Mouse (Mus musculus): ENCODE measurements around the gene Ccnd2. TPM values are rescaled to one million over a fixed set of nuclear protein-coding genes. Genes with fewer than 3 reads are reported as not detected.

Gene Ccnd2
- polyA plus RNA-seq, 1 experiment from 2014 or later: 684 TPM

DNA sequence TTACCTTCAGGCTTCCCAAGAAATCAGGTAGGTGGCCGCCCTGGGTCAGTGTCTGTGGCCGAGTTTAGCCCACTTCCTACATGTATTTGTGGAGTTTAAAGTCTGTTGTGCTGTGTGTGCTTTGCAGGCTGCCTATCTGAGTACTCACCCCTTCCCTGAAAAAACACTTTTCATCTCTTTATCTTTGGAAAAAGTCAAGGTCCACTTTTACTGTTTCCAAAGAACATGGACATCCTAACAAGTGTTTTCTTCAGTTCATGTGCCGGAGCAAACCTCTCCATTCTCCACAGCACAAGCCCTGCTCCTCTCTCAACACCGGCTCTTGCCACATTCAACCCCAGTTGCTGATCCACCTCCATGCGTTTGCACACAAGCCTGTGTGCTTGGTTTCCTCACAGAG lies 29.0 kb downstream of the Ccnd2 start:
- Histone ChIP-seq H3K27ac (ENCODE audit: low read depth) (no peak overlapping the region), H3K36me3 (ENCODE audit: insufficient read depth) (peaks cover 19% of the 10 kb centered on the region), H3K9ac (no peak overlapping the region), H3K9me3 (ENCODE audit: low read depth, low read length) (no peaks in the 10 kb centered on the region), H3K4me1 (ENCODE audit: insufficient read depth) (no peaks in the 10 kb centered on the region), H3K4me2 (no peak overlapping the region), H3K27me3 (ENCODE audit: insufficient read depth, low read length) (no peaks in the 10 kb centered on the region), H3K4me3 (ENCODE audit: low read depth, low read length) (no peak overlapping the region)
- TF ChIP-seq CTCF (IDR thresholded peaks at IDR 0.05; ENCODE audit: low read depth): no peak
- 77% methylated on average over 5 of the region's 5 CpGs for WGBS
- ATAC-seq (ENCODE audit: insufficient read depth) (no peak), DNase-seq (no peak)

- ATAC-seq (ENCODE audit: insufficient read depth): peak; percentile 47; the same call in 1 of the 2 replicates
- Histone ChIP-seq H3K9ac (no peak overlapping the region), H3K36me3 (ENCODE audit: insufficient read depth) (peaks cover 12% of the 10 kb centered on the region), H3K27ac (ENCODE audit: low read depth) (no peak overlapping the region), H3K4me2 (no peak overlapping the region), H3K9me3 (ENCODE audit: low read depth, low read length) (no peaks in the 10 kb centered on the region), H3K27me3 (ENCODE audit: insufficient read depth, low read length) (no peaks in the 10 kb centered on the region), H3K4me3 (ENCODE audit: low read depth, low read length) (no peak overlapping the region), H3K4me1 (ENCODE audit: insufficient read depth) (no peaks in the 10 kb centered on the region)
- TF ChIP-seq CTCF (IDR thresholded peaks at IDR 0.05; ENCODE audit: low read depth): peak; percentile 77
- DNase-seq: peak; percentile 42
- WGBS: 75% methylated on average over 4 of the region's 4 CpGs
Observed at GRCm38 (mm10) chr6:127122221-127122806, 29.7 kb downstream of the Ccnd2 start.

DNA sequence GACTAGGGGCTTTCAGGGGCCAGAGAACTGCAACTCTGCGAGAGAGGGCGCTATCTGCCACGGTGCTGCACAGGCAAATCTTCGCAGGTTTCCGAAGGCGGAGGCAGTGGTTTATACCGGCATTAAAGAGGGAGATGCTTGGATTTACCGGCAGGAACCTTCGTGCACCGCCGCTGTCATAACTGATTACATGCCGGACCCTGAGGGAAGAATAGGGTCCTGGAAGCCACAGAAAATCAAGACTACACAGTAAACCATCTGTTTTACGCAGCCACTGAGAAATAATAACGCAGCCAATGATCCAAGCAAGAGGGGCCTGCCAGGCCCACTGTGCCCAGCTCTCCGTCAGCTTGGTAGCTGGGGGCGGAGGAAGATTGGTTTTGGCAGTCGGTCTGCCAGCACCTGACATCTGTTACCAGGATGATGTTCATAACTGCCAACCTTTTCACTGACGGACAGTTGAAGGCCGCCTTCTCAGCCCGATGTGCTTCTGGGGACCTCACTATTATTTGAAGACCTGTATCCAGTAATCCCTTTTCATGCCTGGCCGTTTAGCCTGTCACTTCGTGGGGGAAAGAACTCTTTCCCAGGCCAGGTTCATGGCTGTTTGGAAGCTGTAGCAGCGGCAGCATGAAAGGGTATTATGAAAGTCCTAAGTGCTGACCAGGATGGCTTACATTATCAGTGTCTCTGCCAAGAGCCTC lies 37.1 kb downstream of the Ccnd2 start:
- H3K9me3 ChIP-seq (ENCODE audit: low read depth, low read length): no peaks in the 10 kb centered on the region
- no peak overlapping the region for H3K9ac ChIP-seq
- no peaks in the 10 kb centered on the region for H3K27me3 ChIP-seq (ENCODE audit: insufficient read depth, low read length)
- ATAC-seq (ENCODE audit: insufficient read depth) (no peak), DNase-seq (no peak)
- H3K27ac ChIP-seq (ENCODE audit: low read depth): no peak overlapping the region
- H3K4me3 ChIP-seq (ENCODE audit: low read depth, low read length): no peak overlapping the region
- no peaks in the 10 kb centered on the region for H3K36me3 ChIP-seq (ENCODE audit: insufficient read depth)
- TF ChIP-seq CTCF (IDR thresholded peaks at IDR 0.05; ENCODE audit: low read depth): no peak
- 63% methylated on average over 23 of the region's 23 CpGs for WGBS
- no peaks in the 10 kb centered on the region for H3K4me1 ChIP-seq (ENCODE audit: insufficient read depth)
- H3K4me2 ChIP-seq: no peak overlapping the region

DNA sequence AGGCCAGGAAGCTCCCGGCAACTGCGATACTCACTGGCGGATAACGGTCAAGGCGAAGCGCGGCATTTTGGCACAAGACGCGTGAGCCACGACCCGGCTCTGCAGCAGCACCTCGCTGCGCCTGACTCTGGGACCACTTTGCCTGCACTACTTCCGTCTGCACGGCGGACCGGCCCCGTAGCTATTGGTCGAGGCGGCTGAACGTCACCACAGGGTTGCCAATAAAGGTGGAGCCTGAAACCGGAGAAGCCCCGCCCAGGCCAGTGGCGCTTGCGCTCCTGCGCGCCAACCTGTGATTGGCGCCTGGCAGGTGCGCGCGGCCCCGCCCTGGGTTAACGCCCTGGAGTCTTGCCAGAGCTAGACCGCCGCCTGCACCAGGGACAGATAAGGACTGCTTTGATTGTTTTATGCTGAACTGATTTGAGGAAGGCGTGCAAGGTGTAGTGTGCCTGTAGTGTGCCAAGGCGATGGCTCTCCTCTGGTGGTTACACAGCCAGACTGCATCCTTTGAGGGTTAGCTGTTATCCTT lies 42.5 kb downstream of the Ccnd2 start, which contains the start of gene Tigar:
Tigar (minus strand) TSS at position 156 of the 529 bp plus-strand sequence.
- H3K9me3 ChIP-seq (ENCODE audit: low read depth, low read length): no peaks in the 10 kb centered on the region
- peak within 1 kb of the TSS; percentile 89 for H3K4me2 ChIP-seq
- no peak within 1 kb of the TSS for H3K27ac ChIP-seq (ENCODE audit: low read depth)
- peak within 1 kb of the TSS; percentile 56 for H3K9ac ChIP-seq
- H3K27me3 ChIP-seq (ENCODE audit: insufficient read depth, low read length): no peaks in the 10 kb centered on the region
- under 1% methylated on average over 37 of the region's 37 CpGs for WGBS
- H3K4me1 ChIP-seq (ENCODE audit: insufficient read depth): peaks cover 6% of the 10 kb centered on the region; the same call in 1 of the 2 replicates
- H3K36me3 ChIP-seq (ENCODE audit: insufficient read depth): no peaks in the 10 kb centered on the region
- DNase-seq (peak; percentile 96), ATAC-seq (ENCODE audit: insufficient read depth) (peak; percentile 99)
- H3K4me3 ChIP-seq (ENCODE audit: low read depth, low read length): peak within 1 kb of the TSS; percentile 59
- no peak for TF ChIP-seq CTCF (IDR thresholded peaks at IDR 0.05; ENCODE audit: low read depth)

DNA sequence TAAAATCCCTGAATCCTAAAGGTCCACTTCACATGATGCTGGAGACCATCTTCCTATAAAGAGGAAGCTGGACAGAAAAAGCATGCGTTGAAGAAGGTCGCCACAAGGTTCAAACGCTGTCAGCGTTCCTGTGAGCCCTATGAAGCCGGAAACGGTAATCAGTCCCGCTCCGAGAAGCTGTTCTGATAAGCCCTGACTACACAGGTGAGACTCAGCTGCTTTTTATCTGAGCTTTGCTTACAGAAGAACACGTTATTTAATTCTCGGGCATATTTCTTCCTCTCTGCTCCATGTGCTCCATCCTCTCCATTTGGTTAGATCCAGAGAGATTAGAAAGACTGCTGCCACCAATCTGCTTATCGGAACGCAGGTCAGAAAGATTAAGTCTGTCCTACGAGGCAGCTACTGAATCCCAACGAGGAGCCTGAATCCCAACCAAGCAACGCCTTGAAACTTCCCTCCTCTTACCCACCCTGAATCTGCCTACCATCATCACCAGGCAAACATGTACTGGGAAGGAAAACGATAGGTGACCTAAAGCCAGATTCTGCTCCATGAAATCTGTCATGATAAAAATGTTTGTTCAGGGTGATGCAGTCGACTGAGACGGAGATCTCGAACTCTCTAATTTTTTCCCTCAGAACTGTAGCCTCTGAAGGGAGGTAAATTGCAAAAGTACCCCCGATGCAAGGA lies 43.5 kb downstream of the Ccnd2 start:
- TF ChIP-seq CTCF (IDR thresholded peaks at IDR 0.05; ENCODE audit: low read depth): no peak
- no peaks in the 10 kb centered on the region for H3K27me3 ChIP-seq (ENCODE audit: insufficient read depth, low read length)
- H3K36me3 ChIP-seq (ENCODE audit: insufficient read depth): no peaks in the 10 kb centered on the region
- H3K4me3 ChIP-seq (ENCODE audit: low read depth, low read length): peak overlapping the region; percentile 59
- DNase-seq (no peak), ATAC-seq (ENCODE audit: insufficient read depth) (no peak)
- H3K9ac ChIP-seq: peak overlapping the region; percentile 56
- WGBS: 17% methylated on average over 20 of the region's 20 CpGs
- no peak overlapping the region for H3K27ac ChIP-seq (ENCODE audit: low read depth)
- no peaks in the 10 kb centered on the region for H3K9me3 ChIP-seq (ENCODE audit: low read depth, low read length)
- H3K4me2 ChIP-seq: peak overlapping the region; percentile 89
- H3K4me1 ChIP-seq (ENCODE audit: insufficient read depth): peaks cover 6% of the 10 kb centered on the region; the same call in 1 of the 2 replicates

DNA sequence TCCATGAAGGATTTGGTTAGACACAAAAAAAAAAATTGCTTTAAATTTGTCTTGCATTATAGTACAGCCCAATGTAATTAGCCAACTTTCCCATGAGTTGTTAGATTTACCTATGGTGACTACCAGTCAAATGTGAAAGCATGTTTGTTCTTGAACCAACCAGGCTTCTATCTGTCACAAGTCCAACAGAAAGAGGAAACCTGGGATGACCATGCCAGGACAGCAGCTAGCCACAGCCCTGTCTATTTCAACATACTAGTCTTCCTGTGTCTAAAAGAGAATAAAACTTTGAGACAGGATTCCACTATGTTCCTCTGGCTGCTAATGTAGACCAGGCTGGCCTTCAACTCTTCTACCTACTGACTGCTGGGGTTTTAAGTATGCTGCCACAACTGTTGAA lies 44.6 kb downstream of the Ccnd2 start:
- no peak overlapping the region for H3K4me2 ChIP-seq
- no peaks in the 10 kb centered on the region for H3K9me3 ChIP-seq (ENCODE audit: low read depth, low read length)
- no peak overlapping the region for H3K9ac ChIP-seq
- H3K4me1 ChIP-seq (ENCODE audit: insufficient read depth): peaks cover 6% of the 10 kb centered on the region; the same call in 1 of the 2 replicates
- no peaks in the 10 kb centered on the region for H3K27me3 ChIP-seq (ENCODE audit: insufficient read depth, low read length)
- no peak overlapping the region for H3K27ac ChIP-seq (ENCODE audit: low read depth)
- DNase-seq (no peak), ATAC-seq (ENCODE audit: insufficient read depth) (no peak)
- no peaks in the 10 kb centered on the region for H3K36me3 ChIP-seq (ENCODE audit: insufficient read depth)
- no peak for TF ChIP-seq CTCF (IDR thresholded peaks at IDR 0.05; ENCODE audit: low read depth)
- no peak overlapping the region for H3K4me3 ChIP-seq (ENCODE audit: low read depth, low read length)

DNA sequence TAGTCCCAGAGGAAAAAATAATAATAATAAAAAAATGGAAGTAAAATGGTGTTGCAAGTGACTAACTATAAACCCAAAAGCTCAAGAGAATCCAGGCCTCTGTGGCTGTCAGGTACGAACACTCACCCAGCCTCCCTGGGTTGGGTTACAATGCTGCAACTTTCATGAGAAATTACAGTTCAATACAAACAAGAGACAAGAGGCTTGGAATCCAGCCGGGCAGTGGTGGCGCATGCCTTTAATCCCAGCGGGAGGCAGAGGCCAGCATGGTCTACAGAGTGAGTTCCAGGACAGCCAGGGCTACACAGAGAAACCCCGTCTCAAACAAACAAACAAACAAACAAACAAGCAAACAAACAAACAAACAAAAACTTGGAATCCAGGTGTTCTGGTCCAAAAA lies 45.3 kb downstream of the Ccnd2 start:
- no peak overlapping the region for H3K9ac ChIP-seq
- DNase-seq: no peak
- no peak overlapping the region for H3K4me2 ChIP-seq
- H3K4me3 ChIP-seq (ENCODE audit: low read depth, low read length): no peak overlapping the region
- no peaks in the 10 kb centered on the region for H3K9me3 ChIP-seq (ENCODE audit: low read depth, low read length)
- H3K4me1 ChIP-seq (ENCODE audit: insufficient read depth): peaks cover 6% of the 10 kb centered on the region; the same call in 1 of the 2 replicates
- no peak for ATAC-seq (ENCODE audit: insufficient read depth)
- no peak overlapping the region for H3K27ac ChIP-seq (ENCODE audit: low read depth)
- 54% methylated on average over 5 of the region's 5 CpGs for WGBS
- H3K36me3 ChIP-seq (ENCODE audit: insufficient read depth): no peaks in the 10 kb centered on the region
- TF ChIP-seq CTCF (IDR thresholded peaks at IDR 0.05; ENCODE audit: low read depth): no peak
- no peaks in the 10 kb centered on the region for H3K27me3 ChIP-seq (ENCODE audit: insufficient read depth, low read length)
